Mouse (Mus musculus): ENCODE results near the gene Myg1.
"Not testable (repeated sequence)": the region's sequence is repeated elsewhere in the genome, so short reads cannot be mapped to it uniquely, and the experiment has no call there.

Myg1 gene

DNA sequence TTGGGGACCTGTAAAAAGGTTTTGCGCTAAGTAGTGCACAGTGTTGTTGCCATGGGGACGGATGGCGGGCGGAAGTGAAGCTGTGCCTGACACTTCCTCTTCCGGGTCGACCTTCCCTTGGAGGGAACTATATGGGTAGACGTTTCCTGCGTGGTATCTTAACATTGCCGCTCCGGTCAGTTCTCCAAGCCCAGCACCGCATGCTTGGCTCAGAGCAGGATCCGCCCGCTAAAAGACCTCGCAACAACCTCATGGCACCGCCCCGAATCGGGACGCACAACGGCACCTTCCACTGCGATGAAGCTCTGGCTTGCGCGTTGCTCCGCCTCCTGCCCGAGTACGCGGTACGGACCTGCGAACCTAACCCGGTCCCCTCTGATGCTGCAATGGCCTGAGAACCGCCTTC is at the start of gene Myg1:
Myg1 (plus strand) TSS at position 100 of the 406 bp plus-strand sequence.
- DNase-seq = peak; percentile 84

DNA sequence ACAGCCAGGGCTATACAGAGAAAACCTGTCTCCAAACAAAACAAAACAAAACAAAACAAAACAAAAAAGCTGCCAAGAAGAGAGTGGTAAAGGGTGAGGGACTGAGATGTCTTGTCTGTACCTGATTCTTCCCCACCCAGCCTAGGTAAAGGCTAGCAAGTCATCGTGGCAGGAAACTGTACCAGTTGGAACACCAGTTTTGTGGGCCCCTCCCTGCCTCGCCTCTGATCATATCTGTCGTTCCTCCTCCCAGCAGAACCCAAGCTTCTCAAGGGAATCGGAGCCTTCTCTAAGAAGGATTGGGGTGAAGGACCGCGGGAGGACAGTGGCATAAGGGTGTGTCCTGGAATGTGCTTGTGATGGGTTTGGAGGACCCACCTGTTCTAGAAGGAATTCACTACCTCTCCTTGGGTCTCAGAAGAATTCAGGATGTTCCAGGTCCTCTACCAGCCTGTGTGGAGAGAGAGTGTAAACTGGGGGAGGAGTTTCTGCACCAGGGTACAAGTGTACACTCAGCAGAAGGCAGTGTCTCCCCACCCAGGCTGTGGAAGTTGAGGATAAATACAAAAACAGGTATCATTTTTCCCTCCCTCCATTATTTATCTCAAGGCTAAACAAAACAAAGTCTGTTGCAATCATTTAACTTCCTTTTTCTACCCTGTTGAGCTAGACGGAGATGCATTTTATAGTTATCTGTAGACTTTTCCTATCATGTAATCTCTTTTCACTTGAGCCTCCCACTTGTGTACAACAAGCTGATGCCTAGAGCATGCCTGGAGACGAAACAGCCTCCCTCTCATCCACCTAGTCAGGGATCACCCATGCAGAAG is 48.8 kb upstream of the Myg1 start:
- no peak for DNase-seq

DNA sequence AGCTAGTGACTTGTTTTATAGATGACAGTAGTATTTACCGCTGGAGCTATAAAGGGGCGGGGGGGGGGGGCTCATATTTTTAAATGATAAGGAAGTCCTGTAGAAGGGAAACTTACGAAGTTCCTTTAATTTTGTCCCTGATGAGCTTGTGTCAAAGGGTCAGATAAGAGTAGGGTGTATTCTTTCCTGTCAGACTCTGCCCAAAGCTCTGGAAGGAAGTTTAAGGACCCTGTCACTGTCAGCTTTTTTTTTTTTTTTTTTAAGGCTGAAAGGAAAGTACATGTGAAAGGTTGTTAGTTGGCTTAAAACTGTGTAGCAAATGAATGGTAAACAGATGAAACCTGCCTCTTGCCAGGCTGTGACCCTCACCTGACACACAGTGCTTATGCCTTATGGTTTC is 47.9 kb upstream of the Myg1 start:
- DNase-seq = no peak

DNA sequence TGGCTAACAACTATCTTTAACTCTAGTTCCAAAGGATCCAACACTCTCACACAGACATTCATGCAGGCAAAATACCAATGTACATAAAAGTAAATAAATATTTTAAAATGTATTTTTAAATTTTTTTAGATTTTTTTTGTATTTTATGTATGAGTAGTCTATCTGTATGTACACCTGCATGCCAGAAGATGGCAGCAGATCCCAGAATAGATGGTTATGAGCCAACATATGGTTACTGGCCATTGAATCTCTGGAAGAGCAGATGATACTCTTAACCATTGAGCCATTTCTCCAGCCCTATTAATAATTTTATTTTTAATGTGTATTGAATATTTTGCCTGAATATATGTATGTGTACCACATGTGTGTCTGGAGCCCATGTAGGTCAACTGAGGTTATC is 44.1 kb upstream of the Myg1 start:
- DNase-seq = no peak

DNA sequence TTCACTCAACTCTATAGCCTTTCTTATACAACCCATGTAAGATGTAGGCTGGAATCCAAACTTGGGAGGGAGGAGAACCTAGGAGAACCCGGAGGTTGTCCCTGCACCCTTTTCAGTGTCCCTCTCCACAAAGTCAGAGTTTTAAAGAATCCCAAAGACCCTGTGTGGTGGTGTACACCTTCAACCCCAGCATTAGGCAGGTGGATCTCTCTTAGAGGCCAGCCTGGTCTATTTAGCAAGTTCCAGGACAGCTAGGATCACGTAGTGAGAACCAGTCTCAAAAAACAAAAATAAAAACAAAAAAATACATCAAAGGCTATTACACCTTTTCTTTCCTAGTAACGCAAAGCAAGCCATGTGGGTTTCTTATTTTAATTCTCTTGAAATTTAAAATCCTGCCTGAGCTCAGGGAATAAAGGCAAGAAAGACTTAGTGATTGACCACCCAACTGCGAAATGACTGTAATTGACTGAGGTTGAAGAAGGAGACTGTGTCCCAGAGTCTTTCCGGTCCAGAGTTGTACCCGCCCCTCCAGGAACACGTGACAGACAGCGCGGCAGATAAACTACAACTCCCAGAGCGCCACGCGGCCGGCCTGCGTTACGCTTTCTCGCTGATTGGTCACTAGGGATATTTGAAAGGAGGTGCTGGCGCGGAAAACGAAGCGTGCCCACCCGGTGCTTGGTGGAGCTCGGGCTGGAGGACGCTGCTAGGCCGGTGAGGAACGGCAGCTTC is 35.7 kb upstream of the Myg1 start, which contains the start of gene Espl1:
Espl1 (plus strand) TSS at position 634 of the 735 bp plus-strand sequence.
- peak; percentile 92 for DNase-seq

DNA sequence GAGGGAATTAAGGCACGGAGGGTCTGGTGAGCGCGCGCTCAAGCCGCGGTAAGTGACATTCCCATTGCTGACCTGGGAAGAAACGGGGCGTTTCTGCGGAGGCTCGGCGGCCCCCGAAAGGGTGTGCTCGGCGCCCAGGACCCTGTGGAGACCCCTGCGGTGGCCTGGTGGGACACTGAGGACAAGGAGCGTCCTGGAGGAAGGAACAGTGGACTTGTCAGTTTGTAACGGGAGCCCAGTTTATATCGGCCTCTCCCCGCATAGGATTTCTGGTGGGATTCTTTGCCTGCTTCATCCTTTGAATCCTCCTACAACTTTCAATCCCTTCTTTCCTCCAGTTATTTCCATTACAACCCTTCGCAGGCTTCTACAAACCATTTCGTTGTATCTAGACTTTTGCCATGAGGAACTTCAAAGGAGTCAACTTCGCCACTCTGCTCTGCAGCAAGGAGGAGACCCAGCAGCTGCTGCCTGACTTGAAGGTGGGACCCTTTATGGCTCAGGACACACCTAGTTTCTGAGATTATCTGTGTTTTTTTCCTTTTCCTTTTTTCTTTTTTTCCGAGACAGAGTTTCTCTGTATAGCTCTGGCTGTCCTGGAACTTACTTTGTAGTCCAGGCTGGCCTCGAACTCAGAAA is 35.0 kb upstream of the Myg1 start:
- no peak for DNase-seq

DNA sequence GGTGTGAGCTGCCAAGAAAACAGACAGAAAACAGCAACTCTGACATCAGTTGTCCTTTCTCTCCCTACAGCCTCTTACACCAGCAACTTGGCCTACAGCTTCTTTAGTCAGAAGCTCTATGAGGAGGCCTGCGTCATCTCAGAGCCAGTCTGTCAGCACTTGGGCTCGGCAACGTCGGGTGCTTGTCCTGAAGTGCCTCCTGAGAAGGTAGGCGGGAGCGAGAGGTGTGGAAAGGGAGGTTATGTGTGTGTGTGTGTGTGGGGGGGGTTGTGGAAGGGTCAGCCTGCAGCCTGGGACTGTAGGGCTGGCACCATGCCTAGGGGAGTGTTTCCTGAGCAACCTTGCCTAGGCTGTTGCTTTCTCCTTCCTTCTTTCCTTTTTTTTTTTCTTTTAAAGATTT is 29.0 kb upstream of the Myg1 start:
- DNase-seq = no peak

DNA sequence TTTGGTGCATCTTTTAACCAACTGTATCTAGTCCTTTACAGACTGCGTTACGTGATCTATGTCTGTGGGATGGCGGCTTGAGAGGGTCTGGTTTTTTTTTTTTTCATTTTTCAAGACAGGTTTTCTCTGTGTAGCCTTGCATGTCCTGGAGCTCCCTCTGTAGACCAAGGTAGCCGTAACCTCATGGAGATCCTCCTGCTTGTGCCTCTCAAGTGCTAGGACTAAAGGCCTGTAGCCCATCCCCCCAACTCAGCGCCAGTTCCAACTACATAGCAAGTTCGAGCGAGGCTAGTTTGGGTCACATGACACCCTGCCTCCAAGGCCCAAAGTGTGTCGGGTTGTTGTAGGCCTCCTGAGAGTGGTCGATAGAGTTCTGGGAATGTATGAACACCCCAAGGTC is 22.8 kb upstream of the Myg1 start:
- DNase-seq = no peak

DNA sequence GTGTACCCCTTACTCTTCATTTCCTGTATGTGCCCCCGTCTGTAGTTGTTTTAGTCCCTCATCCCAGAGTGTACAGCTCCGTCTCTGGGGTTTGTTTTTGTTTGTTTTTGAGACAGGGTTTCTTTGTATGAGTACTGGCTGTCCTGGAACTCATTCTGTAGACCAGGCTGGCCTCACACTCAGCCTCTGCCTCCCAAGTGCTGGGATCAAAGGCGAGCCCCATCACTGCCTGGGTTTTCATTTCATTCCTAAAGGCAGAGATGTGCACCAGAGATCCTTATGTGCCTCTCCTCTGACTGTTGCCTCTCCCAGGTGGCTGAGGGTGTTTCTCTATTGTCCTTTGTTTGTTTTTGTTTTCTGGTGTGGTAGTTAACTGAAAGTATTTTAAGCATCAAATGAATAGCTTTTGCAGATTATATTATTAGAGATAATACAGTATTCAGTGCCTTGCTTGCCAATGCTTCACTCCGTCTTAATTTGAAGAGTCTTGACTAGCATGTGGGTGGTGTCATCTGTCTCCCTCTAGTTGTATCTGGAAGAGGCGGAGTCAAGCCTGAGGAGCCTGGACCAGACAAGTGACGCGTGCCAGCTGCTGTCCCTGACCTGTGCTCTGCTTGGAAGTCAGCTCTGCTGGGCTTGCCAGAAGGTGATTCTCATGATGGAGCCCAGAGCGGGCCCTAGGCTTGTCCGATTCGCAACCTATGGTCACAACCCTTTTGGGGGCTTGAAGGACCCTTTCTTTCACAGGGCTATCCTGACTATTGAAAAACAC is 21.2 kb upstream of the Myg1 start:
- DNase-seq = no peak

DNA sequence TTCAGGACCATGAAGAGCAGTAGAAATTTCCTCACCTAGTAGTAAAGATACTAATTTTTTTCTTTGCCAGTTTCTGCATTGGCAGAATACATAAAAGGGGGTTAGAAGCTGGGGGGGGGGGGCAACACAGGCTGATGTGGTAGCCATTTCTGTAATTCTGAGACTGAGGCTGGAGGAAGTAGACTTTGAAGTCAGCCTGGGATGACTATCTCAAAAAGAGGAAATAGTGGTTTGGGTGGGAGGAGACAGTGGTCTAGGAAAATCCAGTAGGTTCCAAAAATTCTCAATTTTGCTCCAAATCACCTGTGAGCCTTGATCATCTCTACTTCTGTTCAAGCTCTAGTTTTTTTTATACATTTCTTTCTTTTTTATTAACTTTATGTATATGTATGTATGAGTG is 20.0 kb upstream of the Myg1 start:
- DNase-seq = no peak

DNA sequence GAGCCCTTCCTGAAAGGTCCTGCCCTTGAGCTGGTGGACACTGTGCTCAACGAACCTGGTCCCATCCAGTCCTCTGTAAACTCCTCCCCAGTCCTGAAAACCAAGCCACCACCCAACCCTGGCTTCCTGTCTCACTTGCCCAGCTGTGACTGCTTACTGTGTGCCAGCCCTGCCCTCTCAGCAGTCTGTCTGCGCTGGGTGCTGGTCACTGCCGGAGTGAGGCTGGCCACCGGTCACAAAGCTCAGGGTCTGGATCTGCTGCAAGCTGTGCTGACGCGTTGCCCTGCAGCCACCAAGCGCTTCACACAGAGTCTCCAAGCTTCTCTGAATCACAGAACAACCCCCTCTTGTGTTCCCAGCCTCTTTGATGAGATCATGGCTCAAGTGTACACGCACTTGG is 16.2 kb upstream of the Myg1 start:
- no peak for DNase-seq

DNA sequence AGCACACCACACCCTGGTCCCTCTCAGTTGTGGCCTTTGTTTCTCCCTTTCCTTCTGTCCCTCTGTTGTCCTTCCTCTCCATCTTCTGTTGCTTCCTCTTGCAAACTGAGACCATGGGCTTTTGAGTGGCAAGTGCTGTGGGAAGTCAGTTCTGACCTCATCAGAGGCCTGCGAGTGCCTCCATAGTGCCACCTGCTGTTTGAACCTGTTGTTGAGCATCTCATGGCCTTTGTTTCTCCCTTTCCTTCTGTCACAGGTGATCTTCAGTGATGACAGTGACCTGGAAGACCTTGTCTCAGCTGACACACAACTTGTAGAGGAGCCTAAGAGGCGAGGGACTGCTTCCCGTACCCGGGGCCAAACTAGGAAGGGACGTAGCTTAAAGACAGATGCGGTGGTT is 15.2 kb upstream of the Myg1 start:
- DNase-seq = peak; percentile 48

DNA sequence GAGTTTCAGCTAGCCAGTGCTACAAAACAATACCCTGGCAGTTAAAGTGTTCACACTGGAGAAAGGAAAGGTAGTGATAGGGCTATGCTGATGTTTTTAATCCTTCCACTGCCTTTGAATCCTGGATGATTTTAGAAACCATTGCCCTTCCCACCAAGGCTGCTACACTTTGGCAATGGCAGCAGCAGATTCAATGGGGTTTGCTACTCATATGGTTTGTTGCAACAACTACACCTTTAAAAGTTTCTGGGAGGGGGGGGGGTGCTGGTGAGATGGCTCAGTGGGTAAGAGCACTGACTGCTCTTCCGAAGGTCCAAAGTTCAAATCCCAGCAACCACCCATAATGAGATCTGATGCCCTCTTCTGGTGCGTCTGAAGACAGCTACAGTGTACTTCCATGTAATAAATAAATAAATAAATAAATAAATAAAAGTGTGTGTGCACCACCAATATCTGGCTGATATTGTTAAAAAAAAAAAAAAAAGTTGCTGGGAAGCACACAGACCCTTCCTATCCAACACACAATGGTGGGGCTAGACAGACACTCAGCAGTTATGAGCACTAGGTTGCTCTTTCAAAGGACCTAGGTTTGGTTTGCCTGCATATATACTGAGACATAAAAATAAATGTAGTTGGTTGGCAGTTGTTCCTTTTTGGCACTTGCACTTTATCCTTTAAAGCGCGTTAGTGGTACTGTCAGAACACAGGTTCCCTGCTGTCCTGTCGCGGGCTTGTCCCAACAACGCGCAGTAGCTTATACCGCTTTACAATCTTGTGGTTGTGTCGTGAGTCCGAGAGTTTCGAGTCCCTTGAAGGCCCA is 6.6 kb upstream of the Myg1 start:
- no peak for DNase-seq

DNA sequence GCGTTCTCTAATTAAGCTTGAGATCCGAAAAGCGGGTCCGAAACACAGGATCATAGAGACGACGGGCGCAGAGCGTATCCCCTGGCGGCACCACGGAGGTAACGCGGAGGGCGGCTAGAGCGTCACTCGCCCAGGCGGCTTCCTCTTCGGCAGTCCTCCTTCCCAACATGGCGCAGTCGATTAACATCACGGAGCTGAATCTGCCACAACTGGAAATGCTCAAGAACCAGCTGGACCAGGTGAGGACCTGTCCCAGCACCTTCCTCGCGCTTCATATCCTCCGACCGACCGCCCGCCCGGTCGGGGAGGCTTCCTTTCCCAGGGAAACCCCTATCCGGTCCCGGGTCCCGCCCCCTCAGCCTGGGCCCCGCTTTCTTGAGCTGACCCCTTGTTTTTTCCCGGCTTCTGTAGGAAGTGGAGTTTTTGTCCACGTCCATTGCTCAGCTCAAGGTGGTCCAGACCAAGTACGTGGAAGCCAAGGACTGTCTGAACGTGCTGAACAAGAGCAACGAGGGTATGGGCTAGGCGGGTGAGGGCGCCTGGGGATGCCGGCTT is 5.4 kb upstream of the Myg1 start, which contains the start of gene Pfdn5:
Pfdn5 (plus strand) TSS at position 95 of the 555 bp plus-strand sequence.
- DNase-seq = peak; percentile 86

DNA sequence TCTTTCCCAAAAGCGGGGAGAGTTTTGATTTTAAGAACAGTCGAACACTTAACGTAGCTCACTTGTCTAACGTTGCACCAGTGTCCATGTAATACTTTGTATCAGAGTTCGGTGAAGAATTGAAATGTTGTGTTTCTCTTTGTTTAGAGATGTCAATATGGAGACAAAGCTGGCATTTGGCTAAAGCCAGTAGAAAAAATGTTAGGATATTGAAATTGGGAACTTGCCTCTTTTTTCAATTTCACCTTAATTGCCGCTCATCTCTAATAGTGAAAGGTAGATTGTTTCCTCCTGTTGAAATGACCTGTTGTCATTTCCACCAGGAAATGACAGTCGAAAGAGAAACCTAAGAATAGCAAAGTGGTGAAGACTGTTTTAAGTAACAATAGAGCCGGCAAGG is 4.6 kb upstream of the Myg1 start:
- DNase-seq = no peak

DNA sequence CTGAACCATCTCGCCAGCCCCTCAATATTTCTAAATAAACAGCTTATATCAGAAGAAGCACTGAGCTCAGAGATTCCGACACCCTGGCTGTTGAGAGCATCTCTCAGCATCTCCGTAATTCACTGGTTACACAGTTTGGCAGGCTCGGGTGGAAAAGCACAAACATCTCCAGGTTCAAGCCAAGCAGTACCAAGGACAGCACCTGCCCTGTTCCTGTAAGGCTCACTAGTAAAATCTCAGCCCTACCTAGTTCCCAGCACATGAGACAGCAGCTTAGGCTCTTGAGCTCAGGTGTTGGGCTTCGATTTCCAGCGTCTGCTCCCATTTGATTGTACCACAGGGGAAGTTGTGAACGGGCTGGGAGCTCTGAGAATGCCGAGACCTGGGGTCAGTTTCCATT is 3.7 kb downstream of the Myg1 start:
- no peak for DNase-seq

DNA sequence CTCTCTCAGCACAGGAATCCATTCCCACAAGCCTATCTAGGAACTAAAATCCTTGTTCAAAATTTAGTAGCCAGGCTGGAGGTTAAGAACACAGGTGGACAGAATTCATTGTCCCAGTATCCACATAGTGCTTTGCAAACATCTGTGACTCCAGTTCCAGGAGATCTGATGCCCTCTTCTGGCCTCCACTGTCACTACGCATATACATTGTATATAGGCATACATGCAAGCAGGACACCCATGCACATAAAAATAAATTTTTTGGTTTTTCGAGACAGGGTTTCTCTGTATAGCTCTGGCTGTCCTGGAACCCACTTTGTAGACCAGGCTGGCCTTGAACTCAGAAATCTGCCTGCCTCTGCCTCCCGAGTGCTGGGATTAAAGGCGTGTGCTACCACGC is 4.4 kb downstream of the Myg1 start:
- not testable (repeated sequence) for DNase-seq

DNA sequence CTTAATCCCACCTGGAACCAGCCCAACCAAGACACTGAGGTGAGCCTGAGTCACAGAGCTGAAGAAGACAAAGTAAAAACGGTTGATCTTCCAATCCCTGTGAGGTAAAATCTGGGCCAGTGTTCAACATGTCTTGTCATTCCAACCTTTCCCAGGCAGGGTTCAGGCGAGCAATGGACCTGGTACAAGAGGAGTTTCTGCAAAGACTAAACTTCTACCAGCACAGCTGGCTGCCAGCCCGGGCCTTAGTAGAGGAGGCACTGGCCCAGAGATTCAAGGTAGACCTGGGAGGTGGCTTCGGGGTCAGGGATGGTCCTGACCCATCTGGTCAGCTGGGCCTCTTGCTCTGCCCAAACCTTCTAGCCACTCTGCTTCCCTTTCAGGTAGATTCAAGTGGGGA is 5.4 kb downstream of the Myg1 start:
- no peak for DNase-seq

DNA sequence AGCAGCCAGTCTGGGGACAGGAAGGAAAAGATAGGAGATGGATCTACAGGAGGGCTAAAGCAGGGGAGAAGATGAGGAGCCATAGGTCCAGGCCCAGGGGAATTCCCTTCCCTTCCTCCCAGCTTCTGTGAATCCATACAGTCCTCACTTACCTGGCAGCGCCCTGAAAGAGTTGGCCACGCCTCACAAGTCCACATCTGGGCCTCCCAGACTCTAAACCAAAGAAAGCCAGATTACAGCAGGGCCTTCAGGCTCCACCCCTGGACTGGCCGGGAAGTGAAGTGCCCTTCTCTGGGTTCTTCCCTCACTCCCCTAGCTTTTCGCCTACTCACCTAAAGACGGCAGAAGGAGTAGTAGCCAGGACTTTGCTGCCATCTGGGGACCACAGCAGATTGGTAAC is 8.1 kb downstream of the Myg1 start:
- no peak for DNase-seq

DNA sequence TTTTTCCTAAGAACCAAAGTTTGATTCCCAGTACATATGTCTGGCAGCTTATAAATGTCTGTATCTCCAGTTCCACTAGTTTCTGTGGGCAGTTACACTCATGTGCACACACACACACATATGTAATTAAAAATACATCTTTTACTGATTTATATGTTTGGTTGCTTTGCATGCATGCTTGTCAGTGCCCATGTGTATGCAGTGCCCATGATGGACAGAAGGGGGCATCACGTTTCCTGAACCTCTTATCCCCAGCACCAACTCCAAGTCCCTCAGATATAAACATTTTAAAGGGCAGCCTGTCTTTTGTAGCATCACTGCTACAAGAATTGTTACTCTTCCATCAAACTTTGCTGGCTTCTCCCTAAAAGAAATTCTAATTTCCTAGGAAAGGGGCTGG is 10.1 kb downstream of the Myg1 start:
- no peak for DNase-seq

DNA sequence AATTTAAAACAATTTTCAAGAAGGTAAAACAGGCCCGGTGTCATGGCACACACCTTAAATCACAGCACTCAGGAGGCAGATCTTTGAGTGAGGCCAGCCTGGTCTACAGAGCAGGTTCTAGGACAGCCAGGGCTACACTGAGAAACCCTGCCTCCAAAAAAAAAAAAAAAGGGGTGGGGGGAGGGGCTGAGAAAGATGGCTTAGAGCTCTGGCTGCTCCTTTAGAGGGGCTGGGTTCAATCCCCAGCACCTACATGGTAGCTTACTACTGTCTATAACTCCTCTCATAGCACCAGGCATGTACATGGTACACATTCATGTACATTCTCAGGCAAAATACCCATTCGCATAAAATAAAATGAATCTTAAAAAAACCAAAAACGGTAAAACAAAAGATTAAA is 13.0 kb downstream of the Myg1 start:
- DNase-seq = no peak

DNA sequence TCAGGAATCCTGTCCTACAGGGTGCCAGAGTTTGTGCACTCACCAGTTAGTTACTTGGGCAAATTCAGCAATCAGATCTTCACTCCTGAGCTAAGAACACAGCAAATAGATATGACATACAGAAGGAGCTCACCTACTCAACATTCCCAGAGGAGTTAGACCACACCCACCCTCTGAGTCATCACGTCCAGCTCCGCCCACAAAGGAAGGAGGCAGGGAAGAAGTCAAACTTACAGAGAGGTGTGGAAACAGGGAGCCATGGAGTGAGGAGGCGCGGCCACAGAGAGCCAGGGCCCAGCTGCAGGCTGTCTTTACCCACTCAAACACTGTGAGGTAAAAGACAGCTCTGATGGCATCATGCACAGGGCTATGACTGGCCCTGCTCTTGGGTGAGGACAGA is 14.9 kb downstream of the Myg1 start:
- DNase-seq = no peak

Data from right cerebral cortex, postnatal 25 days (tissue).